10 mouse cellular contexts compared by ENCODE assay signal in the genomic region with DNA sequence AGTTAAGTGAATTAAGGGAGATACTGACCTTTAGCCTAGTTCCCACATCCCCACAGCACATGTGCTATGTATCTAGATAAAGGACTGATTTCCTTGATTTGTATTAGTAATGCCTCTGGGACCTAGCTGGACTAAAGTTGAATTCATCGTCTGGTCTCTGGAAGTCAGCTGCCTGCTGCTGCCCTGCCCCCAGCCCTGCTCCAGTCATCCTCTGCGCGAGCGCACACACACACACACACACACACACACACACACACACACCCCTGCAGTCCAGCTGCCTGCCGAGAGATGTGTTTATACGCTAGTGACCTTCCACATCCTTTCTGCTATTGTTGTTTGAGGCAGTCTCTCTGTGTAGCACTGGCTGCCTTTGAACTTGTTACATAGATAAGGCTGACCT. TPM values are rescaled to one million over a fixed set of nuclear protein-coding genes. Genes with fewer than 3 reads are reported as not detected.
DNase-seq lines count a peak whose midpoint lies in the region; ATAC-seq lines count a peak whose summit lies in the region.
"Had no signal": no experiment of that assay in that cellular context is flagged by ENCODE, and none has a peak within 500 bp of the region (broad histone marks: within the 10 kb centered on the region; RNA-seq: fewer than 3 reads in every experiment).

No protein-coding gene starts in this region.

- H3K36me3 ChIP-seq in liver, embryonic 11.5 days (ENCODE audit: control insufficient read depth, insufficient read depth, low read length), result no peaks in the 10 kb centered on the region
- H3K36me3 ChIP-seq in embryonic facial prominence, embryonic 12.5 days, result no peaks in the 10 kb centered on the region
- peaks cover 6% of the 10 kb centered on the region; the same call in 1 of the 2 replicates for H3K36me3 ChIP-seq in neural tube, embryonic 13.5 days

- H3K9ac ChIP-seq in liver, embryonic 11.5 days (ENCODE audit: low read depth, low read length), result no peak overlapping the region
- no peak overlapping the region for H3K9ac ChIP-seq in embryonic facial prominence, embryonic 12.5 days
- H3K9ac ChIP-seq in neural tube, embryonic 13.5 days, result no peak overlapping the region

- H3K27ac ChIP-seq in liver, embryonic 11.5 days (ENCODE audit: low read depth, low read length), result no peak overlapping the region
- H3K27ac ChIP-seq in embryonic facial prominence, embryonic 12.5 days, result no peak overlapping the region
- no peak overlapping the region for H3K27ac ChIP-seq in neural tube, embryonic 13.5 days (replicated peaks)

- H3K9me3 ChIP-seq in liver, embryonic 11.5 days (ENCODE audit: control insufficient read depth, low read length), result no peaks in the 10 kb centered on the region
- no peaks in the 10 kb centered on the region for H3K9me3 ChIP-seq in embryonic facial prominence, embryonic 12.5 days
- H3K9me3 ChIP-seq in neural tube, embryonic 13.5 days, result no peaks in the 10 kb centered on the region

- intact Hi-C loops in heart, postnatal 25 days (cut with DNase I), result loop anchor here (5.0 kb wide), 1 partner anchor 39 kb away; no protein-coding TSS in a partner anchor

- no peak overlapping the region for H3K4me2 ChIP-seq in liver, embryonic 11.5 days
- no peak overlapping the region for H3K4me2 ChIP-seq in embryonic facial prominence, embryonic 12.5 days (replicated peaks)
- no peak overlapping the region for H3K4me2 ChIP-seq in neural tube, embryonic 13.5 days

- WGBS in liver, embryonic 11.5 days, result 64% methylated on average over 6 of the region's 6 CpGs
- WGBS in embryonic facial prominence, embryonic 12.5 days, result 51% methylated on average over 6 of the region's 6 CpGs
- 54% methylated on average over 6 of the region's 6 CpGs for WGBS in neural tube, embryonic 13.5 days

- no peak overlapping the region for H3K4me3 ChIP-seq in liver, embryonic 11.5 days (ENCODE audit: low read depth, low read length)
- no peak overlapping the region for H3K4me3 ChIP-seq in embryonic facial prominence, embryonic 12.5 days
- no peak overlapping the region for H3K4me3 ChIP-seq in neural tube, embryonic 13.5 days

- peak; percentile 26 for DNase-seq in liver
- no peak for DNase-seq in liver, embryonic 11.5 days (ENCODE audit: low spot score)
- peak; percentile 43 for DNase-seq in heart, postnatal 25 days (ENCODE audit: low spot score)
- DNase-seq in spleen, adult 18-20 months, result no peak
- no peak for DNase-seq in adrenal gland, postnatal 25 days
- DNase-seq: cerebellum, postnatal 10 days had no signal

- H3K4me1 ChIP-seq in liver, embryonic 11.5 days (replicated peaks; ENCODE audit: control insufficient read depth, insufficient read depth, low read length), result no peaks in the 10 kb centered on the region
- peaks cover 30% of the 10 kb centered on the region; the same call in 1 of the 2 replicates for H3K4me1 ChIP-seq in embryonic facial prominence, embryonic 12.5 days
- H3K4me1 ChIP-seq in neural tube, embryonic 13.5 days (replicated peaks), result peaks cover 39% of the 10 kb centered on the region

- no peak for ATAC-seq in liver, embryonic 11.5 days (replicated peaks; ENCODE audit: low FRiP score)
- 0 out of 2 replicates have a peak, but pooled peaks have one; percentile 10 for ATAC-seq in embryonic facial prominence, embryonic 12.5 days (ENCODE audit: insufficient number of reproducible peaks, insufficient read depth, low FRiP score, low TSS enrichment)
- ATAC-seq in neural tube, embryonic 13.5 days (ENCODE audit: low read depth), result peak; percentile 19; the same call in 1 of the 2 replicates
- ATAC-seq in megakaryocyte progenitor cell, adult 5-6 weeks (replicated peaks; ENCODE audit: poor library complexity), result no peak
- ATAC-seq: inflammation-experienced regulatory T-cells, adult 6 months had no signal

- H3K27me3 ChIP-seq in liver, embryonic 11.5 days (replicated peaks; ENCODE audit: control insufficient read depth, insufficient read depth, low read length), result no peaks in the 10 kb centered on the region
- no peaks in the 10 kb centered on the region for H3K27me3 ChIP-seq in embryonic facial prominence, embryonic 12.5 days
- H3K27me3 ChIP-seq in neural tube, embryonic 13.5 days, result no peaks in the 10 kb centered on the region

RNA-seq across cellular contexts. Expression of a gene that starts 23.8 kb away (rescaled TPM):
- polyA plus RNA-seq in liver, embryonic 11.5 days (2014; fragmentation: Nextera tagmentation; extraction: Ambion mirVana), result 8.5 TPM in 2 replicates
- polyA plus RNA-seq in embryonic facial prominence, embryonic 12.5 days (2016; fragmentation: Nextera tagmentation; extraction: Ambion mirVana), result 7.3 and 8.7 TPM in 2 replicates
- total RNA-seq in heart, postnatal 25 days (2021), result 1 to 10 TPM; 2.0 to 2.6 TPM
- 15.1 and 16.7 TPM in 2 replicates for polyA plus RNA-seq in neural tube, embryonic 13.5 days (2015; fragmentation: Nextera tagmentation; extraction: Ambion mirVana)
- 1.9 and 2.7 TPM in 2 replicates for total RNA-seq in megakaryocyte progenitor cell, adult 5-6 weeks (2015)
- total RNA-seq in megakaryocyte progenitor cell, adult 5-6 weeks (2017), result 2.3 and 5.3 TPM in 2 replicates
- 18.1 and 21.6 TPM in 2 replicates for total RNA-seq in adrenal gland, postnatal 25 days (2021)

RNA-seq across cellular contexts. Expression of a gene that starts 47.8 kb away (rescaled TPM):
- 54.0 and 58.2 TPM in 2 replicates for polyA plus RNA-seq in liver, embryonic 11.5 days (2014; fragmentation: Nextera tagmentation; extraction: Ambion mirVana)
- polyA plus RNA-seq in embryonic facial prominence, embryonic 12.5 days (2016; fragmentation: Nextera tagmentation; extraction: Ambion mirVana), result 77.2 and 83.6 TPM in 2 replicates
- total RNA-seq in heart, postnatal 25 days (2021), result 10 to 100 TPM; 10.7 to 13.7 TPM
- 56.7 and 59.0 TPM in 2 replicates for polyA plus RNA-seq in neural tube, embryonic 13.5 days (2015; fragmentation: Nextera tagmentation; extraction: Ambion mirVana)
- total RNA-seq in megakaryocyte progenitor cell, adult 5-6 weeks (2015), result 10.6 and 10.7 TPM in 2 replicates
- 4.3 and 6.8 TPM in 2 replicates for total RNA-seq in megakaryocyte progenitor cell, adult 5-6 weeks (2017)
- 48.5 and 55.1 TPM in 2 replicates for total RNA-seq in adrenal gland, postnatal 25 days (2021)

RNA-seq across cellular contexts. Expression of a gene that starts 50.7 kb away (rescaled TPM):
- 39.6 and 41.1 TPM in 2 replicates for polyA plus RNA-seq in liver, embryonic 11.5 days (2014; fragmentation: Nextera tagmentation; extraction: Ambion mirVana)
- 26.3 and 30.3 TPM in 2 replicates for polyA plus RNA-seq in embryonic facial prominence, embryonic 12.5 days (2016; fragmentation: Nextera tagmentation; extraction: Ambion mirVana)
- 10 to 100 TPM; 18.5 to 20.2 TPM for total RNA-seq in heart, postnatal 25 days (2021)
- polyA plus RNA-seq in neural tube, embryonic 13.5 days (2015; fragmentation: Nextera tagmentation; extraction: Ambion mirVana), result 36.4 and 36.6 TPM in 2 replicates
- 16.0 and 20.1 TPM in 2 replicates for total RNA-seq in megakaryocyte progenitor cell, adult 5-6 weeks (2015)
- 16.2 and 28.2 TPM in 2 replicates for total RNA-seq in megakaryocyte progenitor cell, adult 5-6 weeks (2017)
- total RNA-seq in adrenal gland, postnatal 25 days (2021), result 37.2 and 47.9 TPM in 2 replicates

Comparison
In these comparisons a context has a peak if more than half of its experiments do, and no peak if none do; other contexts are left out.
1. DNase-seq: peak in liver (single experiment) and heart, postnatal 25 days (single experiment); none in liver, embryonic 11.5 days (single experiment), spleen, adult 18-20 months (0 of 2) and adrenal gland, postnatal 25 days (single experiment).
2. ATAC-seq: peak in embryonic facial prominence, embryonic 12.5 days (single experiment) and neural tube, embryonic 13.5 days (single experiment); none in liver, embryonic 11.5 days (single experiment) and megakaryocyte progenitor cell, adult 5-6 weeks (single experiment).